Mouse (Mus musculus) intestine, embryonic 16.5 days (tissue): ENCODE data around the gene Inip. TPM values are rescaled to one million over a fixed set of nuclear protein-coding genes. Genes with fewer than 3 reads are reported as not detected.

Experiments used
- ATAC-seq: fragments of 200-750 bp; cut with Nextera tagmentation; 2 replicates; pipeline ENCODE4 v1.8.0; 2017; ENCODE audit warnings: moderate TSS enrichment, moderate library complexity
- H3K27ac ChIP-seq: fragments of 300-500 bp; sonication (generic); 2 replicates; pipeline ENCODE4 v1.5.1; 2014; ENCODE audit warnings: mild to moderate bottlenecking, low read length
- H3K27me3 ChIP-seq: fragments of 300-500 bp; sonication (generic); replicated peaks from 2 replicates; pipeline ENCODE4 v1.6.1; 2014; ENCODE audit warnings: low read length, control low read depth, mixed read lengths; ENCODE audit not compliant: control insufficient read depth, insufficient read depth
- H3K36me3 ChIP-seq: fragments of 300-500 bp; sonication (generic); 2 replicates; pipeline ENCODE4 v1.6.1; 2014; ENCODE audit warnings: low read length, control low read depth; ENCODE audit not compliant: control insufficient read depth, insufficient read depth
- H3K4me1 ChIP-seq: fragments of 300-500 bp; sonication (generic); 2 replicates; pipeline ENCODE4 v1.6.1; 2014; ENCODE audit warnings: low read length, control low read depth, mixed read lengths; ENCODE audit not compliant: control insufficient read depth, insufficient read depth
- H3K4me2 ChIP-seq: fragments of 300-500 bp; sonication (generic); 2 replicates; pipeline ENCODE4 v1.6.1; 2014; ENCODE audit warnings: low read depth, low read length, control low read depth
- H3K4me3 ChIP-seq: fragments of 300-500 bp; sonication (generic); 2 replicates; pipeline ENCODE4 v1.5.1; 2014; ENCODE audit warnings: mild to moderate bottlenecking, low read length
- H3K9ac ChIP-seq: fragments of 300-500 bp; sonication (generic); 2 replicates; pipeline ENCODE4 v1.6.1; 2014; ENCODE audit warnings: low read depth, low read length
- H3K9me3 ChIP-seq: fragments of 300-500 bp; sonication (generic); 2 replicates; pipeline ENCODE4 v1.6.1; 2016; ENCODE audit warnings: low read length, control low read depth; ENCODE audit not compliant: control insufficient read depth
- WGBS: fragments of 180-500 bp; shearing (Covaris S2); extraction: QIAGEN DNeasy Blood & Tissue Kit; methylation state at CpG from one replicate; pipeline ENCODE4 v1.1.7; 2014; 5-methylcytosine and 5-hydroxymethylcytosine counted together
- polyA plus RNA-seq: library from polyadenylated mRNA; unstranded; fragments of >200 nt; fragmentation: Nextera tagmentation; extraction: Ambion mirVana; gene quantifications from 2 replicates; pipeline ENCODE4 v1.2.1, GENCODE M21; 2015

The Inip gene
- polyA plus RNA-seq, 1 experiment from 2014 or later = 37.6 TPM

DNA sequence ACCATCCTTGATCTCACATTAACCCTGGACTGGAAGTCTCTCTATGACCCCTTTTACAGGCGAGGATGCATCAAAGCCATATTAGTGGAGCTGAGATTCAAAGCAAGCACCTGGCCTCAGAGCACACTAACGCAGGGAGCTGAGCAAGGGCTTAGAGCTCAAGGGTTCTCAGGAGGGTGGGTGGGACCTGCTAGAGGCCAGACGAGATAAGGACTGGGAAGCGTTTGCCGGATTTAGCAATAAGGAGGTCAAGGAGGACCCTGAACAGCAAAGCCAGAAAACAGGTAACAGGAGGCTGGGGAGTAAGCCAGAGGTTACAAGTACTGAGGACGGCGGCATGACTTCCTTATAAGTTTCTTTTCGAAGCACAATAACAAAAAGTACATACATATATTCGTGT lies 15.1 kb upstream of the Inip start:
- Histone ChIP-seq H3K4me2 (no peak overlapping the region), H3K4me3 (no peak overlapping the region), H3K27me3 (no peaks in the 10 kb centered on the region), H3K9ac (no peak overlapping the region), H3K4me1 (0 out of 2 replicates have a peak, but pooled peaks cover 2% of the 10 kb centered on the region), H3K9me3 (no peaks in the 10 kb centered on the region), H3K36me3 (no peaks in the 10 kb centered on the region), H3K27ac (no peak overlapping the region)
- ATAC-seq = peak; percentile 57
- WGBS = 64% methylated on average over 9 of the region's 9 CpGs

GRCm38 (mm10) chr4:59816016-59816415 lies 14.6 kb upstream of the Inip start:
- H3K36me3 ChIP-seq = no peaks in the 10 kb centered on the region

GRCm38 (mm10) chr4:59815121-59815810 lies 13.9 kb upstream of the Inip start:
- ATAC-seq = no peak
- Histone ChIP-seq H3K9ac (no peak overlapping the region), H3K4me1 (0 out of 2 replicates have a peak, but pooled peaks cover 2% of the 10 kb centered on the region), H3K36me3 (no peaks in the 10 kb centered on the region), H3K9me3 (no peaks in the 10 kb centered on the region), H3K4me2 (no peak overlapping the region), H3K27ac (no peak overlapping the region), H3K4me3 (no peak overlapping the region), H3K27me3 (no peaks in the 10 kb centered on the region)
- 73% methylated on average over 4 of the region's 4 CpGs for WGBS

More at GRCm38 (mm10) chr4:59816016-59816415, 14.6 kb upstream of the Inip start:
- 60% methylated on average over 5 of the region's 5 CpGs for WGBS
- H3K27ac ChIP-seq = no peak overlapping the region
- H3K4me2 ChIP-seq = no peak overlapping the region
- 0 out of 2 replicates have a peak, but pooled peaks cover 2% of the 10 kb centered on the region for H3K4me1 ChIP-seq
- H3K4me3 ChIP-seq = no peak overlapping the region
- no peak for ATAC-seq
- no peak overlapping the region for H3K9ac ChIP-seq
- H3K27me3 ChIP-seq = no peaks in the 10 kb centered on the region
- H3K9me3 ChIP-seq = no peaks in the 10 kb centered on the region

- no peak overlapping the region for H3K9ac ChIP-seq
- 57% methylated on average over 7 of the region's 7 CpGs for WGBS
- no peaks in the 10 kb centered on the region for H3K27me3 ChIP-seq
- no peak overlapping the region for H3K4me3 ChIP-seq
- H3K4me1 ChIP-seq = 0 out of 2 replicates have a peak, but pooled peaks cover 2% of the 10 kb centered on the region
- H3K36me3 ChIP-seq = no peaks in the 10 kb centered on the region
- no peak overlapping the region for H3K27ac ChIP-seq
- H3K9me3 ChIP-seq = no peaks in the 10 kb centered on the region
- H3K4me2 ChIP-seq = no peak overlapping the region
- peak; percentile 56 for ATAC-seq
These were observed 12.7 kb upstream of the Inip start for GRCm38 (mm10) chr4:59814094-59814493.

- H3K9me3 ChIP-seq = no peaks in the 10 kb centered on the region
- H3K4me1 ChIP-seq = 0 out of 2 replicates have a peak, but pooled peaks cover 9% of the 10 kb centered on the region
- no peak overlapping the region for H3K4me2 ChIP-seq
- no peak for ATAC-seq
- H3K27ac ChIP-seq = no peak overlapping the region
- H3K4me3 ChIP-seq = no peak overlapping the region
- no peak overlapping the region for H3K9ac ChIP-seq
- 82% methylated on average over 5 of the region's 5 CpGs for WGBS
- no peaks in the 10 kb centered on the region for H3K36me3 ChIP-seq
- H3K27me3 ChIP-seq = no peaks in the 10 kb centered on the region
These were observed 7.0 kb upstream of the Inip start for GRCm38 (mm10) chr4:59808396-59808795.

DNA sequence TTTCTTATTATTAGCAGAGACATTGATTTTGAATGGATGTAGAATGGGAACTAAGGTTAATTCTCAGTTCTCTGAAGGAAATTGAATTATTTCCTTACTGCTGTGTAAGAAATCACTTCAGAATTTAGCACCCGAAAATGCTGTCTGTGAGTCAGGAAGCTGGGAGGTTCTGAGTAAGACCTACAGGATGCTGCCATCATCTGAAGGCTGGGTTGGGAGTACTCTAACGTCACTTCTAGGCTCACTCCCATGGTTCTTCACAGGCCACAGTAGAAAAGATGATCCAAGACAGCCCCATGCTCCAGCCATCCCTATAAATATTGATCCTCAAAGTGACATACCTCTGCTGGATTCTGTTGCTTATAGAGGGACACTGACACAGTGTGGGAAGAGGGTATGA lies 6.1 kb upstream of the Inip start:
- 0 out of 2 replicates have a peak, but pooled peaks cover 9% of the 10 kb centered on the region for H3K4me1 ChIP-seq
- H3K4me2 ChIP-seq = no peak overlapping the region
- H3K36me3 ChIP-seq = no peaks in the 10 kb centered on the region
- 84% methylated on average over 2 of the region's 2 CpGs for WGBS
- no peak overlapping the region for H3K9ac ChIP-seq
- no peak overlapping the region for H3K4me3 ChIP-seq
- ATAC-seq = no peak
- H3K27me3 ChIP-seq = no peaks in the 10 kb centered on the region
- no peak overlapping the region for H3K27ac ChIP-seq
- H3K9me3 ChIP-seq = no peaks in the 10 kb centered on the region

- Histone ChIP-seq H3K4me2 (peak overlapping the region; percentile 95), H3K9me3 (no peaks in the 10 kb centered on the region), H3K4me3 (peak overlapping the region; percentile 91), H3K27ac (no peak overlapping the region), H3K36me3 (no peaks in the 10 kb centered on the region), H3K27me3 (no peaks in the 10 kb centered on the region), H3K4me1 (0 out of 2 replicates have a peak, but pooled peaks cover 9% of the 10 kb centered on the region), H3K9ac (peak overlapping the region; percentile 88)
- no peak; the same call in 1 of the 2 replicates for ATAC-seq
- WGBS = 8% methylated on average over 9 of the region's 9 CpGs
These were observed 5.4 kb upstream of the Inip start for GRCm38 (mm10) chr4:59806879-59807195.

DNA sequence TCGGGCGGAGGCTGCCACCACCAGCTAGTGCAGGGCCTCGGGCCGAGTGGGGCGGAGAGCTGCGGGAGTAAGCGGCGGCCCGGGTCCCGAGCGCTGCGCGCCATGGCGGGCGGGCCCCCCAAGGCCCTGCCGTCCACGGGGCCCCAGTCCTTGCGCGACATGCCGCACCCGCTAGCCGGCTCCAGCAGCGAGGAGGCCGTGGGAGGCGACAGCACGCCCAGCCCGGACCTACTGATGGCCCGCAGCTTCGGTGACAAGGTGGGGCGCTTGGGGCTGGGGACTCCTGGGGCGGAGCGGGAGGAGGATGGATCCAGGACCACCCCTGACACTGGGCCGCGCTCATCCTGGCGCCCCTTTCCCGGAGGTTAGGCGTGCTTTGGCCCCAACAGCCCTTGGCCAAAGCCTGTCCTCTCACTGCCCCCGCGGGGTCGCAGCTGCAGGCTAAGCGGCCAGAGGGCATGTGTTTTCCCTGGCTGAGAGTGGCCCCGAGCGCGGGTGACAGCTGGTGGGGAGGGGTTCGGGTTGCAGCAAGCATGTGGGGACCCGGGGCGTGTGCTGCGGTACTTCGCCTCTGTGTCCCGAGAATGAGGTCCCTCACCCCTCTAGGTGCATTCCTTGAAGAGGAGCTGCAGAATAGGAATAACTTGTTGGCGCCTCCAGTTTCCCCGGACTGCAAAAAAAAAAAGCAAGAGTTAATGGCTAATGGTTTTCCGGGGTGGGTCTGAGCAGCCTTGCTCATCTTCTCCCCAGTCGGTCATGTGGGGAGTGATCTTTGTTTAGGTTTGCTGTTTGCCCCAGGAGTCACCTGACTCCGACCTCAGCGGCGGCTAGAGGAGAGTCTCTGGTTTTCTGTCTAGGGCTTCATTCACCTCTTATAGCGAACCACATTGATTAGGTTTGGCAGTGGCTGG lies 4.8 kb upstream of the Inip start:
- H3K4me2 ChIP-seq = peak overlapping the region; percentile 95
- no peaks in the 10 kb centered on the region for H3K27me3 ChIP-seq
- H3K27ac ChIP-seq = peak overlapping the region; percentile 73
- peak; percentile 77 for ATAC-seq
- no peaks in the 10 kb centered on the region for H3K9me3 ChIP-seq
- peak overlapping the region; percentile 91 for H3K4me3 ChIP-seq
- H3K4me1 ChIP-seq = 0 out of 2 replicates have a peak, but pooled peaks cover 9% of the 10 kb centered on the region
- 0% methylated on average over 58 of the region's 58 CpGs for WGBS
- H3K9ac ChIP-seq = peak overlapping the region; percentile 88
- no peaks in the 10 kb centered on the region for H3K36me3 ChIP-seq

DNA sequence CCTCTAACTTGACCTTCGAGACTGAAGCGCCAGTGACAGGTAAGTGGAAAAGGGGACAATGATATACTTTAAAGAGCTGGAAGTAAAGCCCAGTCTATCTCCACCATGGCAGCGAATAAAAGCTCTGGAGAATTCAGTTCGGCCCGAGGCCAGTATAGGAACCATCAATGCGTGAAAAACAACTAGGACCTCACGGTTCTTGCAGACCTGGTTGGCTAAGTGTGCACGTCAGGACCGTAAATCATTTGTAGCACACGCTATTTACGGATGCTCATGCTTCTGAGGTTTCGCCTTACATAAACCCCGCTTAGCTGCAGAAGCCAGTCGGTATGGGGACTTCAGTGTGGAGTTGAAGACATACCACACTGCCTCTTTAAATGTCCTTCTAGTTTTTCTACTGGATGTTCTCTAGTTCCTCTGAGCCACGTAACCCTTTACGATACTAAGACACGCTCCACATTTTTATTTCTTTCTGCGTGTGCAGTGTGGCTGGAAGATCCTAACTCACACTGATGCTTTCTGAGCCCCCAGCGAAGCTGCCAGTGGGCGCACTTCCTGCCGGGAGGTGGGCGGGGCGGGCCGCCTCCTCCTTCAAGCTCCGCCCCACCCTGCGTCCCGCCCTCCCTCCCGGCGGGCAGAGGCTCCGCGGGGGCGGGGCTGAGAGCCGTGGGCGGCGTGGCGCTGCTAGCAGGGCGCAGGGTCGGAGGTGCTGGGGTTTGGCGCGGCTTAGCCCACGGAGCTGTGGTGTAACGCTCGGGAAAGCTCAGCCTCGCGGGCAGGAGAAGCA lies 4.0 kb upstream of the Inip start, which contains the start of gene Snx30:
Snx30 (plus strand) TSS at position 660 of the 787 bp plus-strand sequence.
- H3K9ac ChIP-seq = peak within 1 kb of the TSS; percentile 88
- H3K36me3 ChIP-seq = no peaks in the 10 kb centered on the region
- no peaks in the 10 kb centered on the region for H3K9me3 ChIP-seq
- H3K4me2 ChIP-seq = peak within 1 kb of the TSS; percentile 95
- H3K4me1 ChIP-seq = 0 out of 2 replicates have a peak, but pooled peaks cover 9% of the 10 kb centered on the region
- H3K27ac ChIP-seq = peak within 1 kb of the TSS; percentile 73
- H3K4me3 ChIP-seq = peak within 1 kb of the TSS; percentile 91
- ATAC-seq = peak; percentile 94
- no peaks in the 10 kb centered on the region for H3K27me3 ChIP-seq
- 2% methylated on average over 45 of the region's 45 CpGs for WGBS
